Mouse (Mus musculus) gastrocnemius, postnatal 36 days (tissue): ENCODE data around the gene Olfr731. TPM values are rescaled to one million over a fixed set of nuclear protein-coding genes. Genes with fewer than 3 reads are reported as not detected.

Experiments
- DNase-seq, 2 experiments: peaks; one replicate each; pipeline ENCODE4 v3.0.0; 2022
- intact Hi-C: fragments of 180-260 bp; cut with DNase I; formaldehyde crosslinking; loops from one replicate; pipeline ENCODE4 v1.15.1; 2025
- long read RNA-seq, 2 experiments: library from polyadenylated mRNA; stranded (forward); transcript quantifications; one replicate each; pipeline ENCODE4 v2.0.0; 2021
- total RNA-seq, 2 experiments: library from RNA; stranded (reverse); gene quantifications; 2 replicates each; pipeline ENCODE4 v1.2.3; 2021

The Olfr731 gene
- total RNA-seq: not detected
- long read RNA-seq, experiment 1: 0 reads
- long read RNA-seq, experiment 2: 0 reads

DNA sequence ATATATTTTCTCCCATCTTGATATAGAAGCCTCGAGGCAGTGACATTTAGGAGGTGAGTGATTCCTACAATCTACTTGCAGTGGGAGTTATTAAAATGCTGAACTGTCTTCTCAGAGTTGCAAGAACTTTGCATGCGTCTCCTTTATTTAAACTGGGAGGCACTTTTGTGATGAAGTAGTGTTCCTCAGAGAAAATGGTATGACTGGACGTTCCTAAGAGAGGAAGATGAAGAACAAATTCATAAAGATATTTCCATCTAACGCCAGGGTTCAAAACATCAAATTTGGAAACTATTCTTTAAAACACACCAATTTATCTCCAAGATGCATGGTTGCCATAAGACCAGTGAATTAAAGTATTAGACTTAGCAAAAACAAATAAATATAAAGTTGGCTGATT lies at the start of gene Olfr731:
Olfr731 (minus strand) TSS at position 101 of the 400 bp plus-strand sequence.
- DNase-seq: no peak

GRCm38 (mm10) chr14:50284106-50284505 lies 42.4 kb upstream of the Olfr731 start, which contains the start of gene Olfr732:
TSS of gene Olfr732 (minus strand) at chr14:50284206.
- intact Hi-C loops: no loop called here
- DNase-seq: no peak

More for the DNA sequence above, at the start of gene Olfr731:
- intact Hi-C loops: no loop called here

GRCm38 (mm10) chr14:50188098-50188497 lies 53.6 kb downstream of the Olfr731 start, which contains the start of gene Olfr730:
TSS of gene Olfr730 (minus strand) at chr14:50188198.
- intact Hi-C loops: no loop called here
- DNase-seq: no peak

Other genes with a start within 250 kb of the Olfr731 start
- gene Olfr725, start 201.5 kb downstream of the Olfr731 start, total RNA-seq: not detected
- not detected for gene Olfr726, start 150.9 kb downstream of the Olfr731 start, total RNA-seq
- gene Olfr727, start 118.7 kb downstream of the Olfr731 start, total RNA-seq: not detected
- gene Olfr728, start 99.2 kb downstream of the Olfr731 start, total RNA-seq: not detected
- gene Olfr729, start 89.0 kb downstream of the Olfr731 start, total RNA-seq: not detected
- gene Olfr730, start 53.7 kb downstream of the Olfr731 start, total RNA-seq: not detected
- not detected for gene Olfr732, start 42.3 kb upstream of the Olfr731 start, total RNA-seq
- not detected for gene Olfr733, start 59.7 kb upstream of the Olfr731 start, total RNA-seq
- gene Olfr734, start 84.9 kb upstream of the Olfr731 start, total RNA-seq: not detected
- not detected for gene Olfr735, start 107.0 kb upstream of the Olfr731 start, total RNA-seq
- gene Tlr11, start 116.0 kb upstream of the Olfr731 start, total RNA-seq: under 1 TPM in 1 of 2 experiments, not detected in 1; 0.08 TPM
- gene Olfr736, start 139.3 kb upstream of the Olfr731 start, total RNA-seq: not detected
- not detected for gene Olfr738, start 165.7 kb upstream of the Olfr731 start, total RNA-seq
- not detected for gene Olfr739, start 176.8 kb upstream of the Olfr731 start, total RNA-seq
- gene Olfr740, start 203.7 kb upstream of the Olfr731 start, total RNA-seq: not detected
- gene Olfr741, start 230.9 kb upstream of the Olfr731 start, total RNA-seq: not detected